Mouse (Mus musculus): ENCODE results near the gene Ybx1. TPM values are rescaled to one million over a fixed set of nuclear protein-coding genes. Genes with fewer than 3 reads are reported as not detected.

The Ybx1 gene
- polyA plus RNA-seq (2015; fragmentation: Nextera tagmentation; extraction: Ambion mirVana) = 637 TPM in 2 replicates

- under 1% methylated on average over 61 of the region's 61 CpGs for WGBS
- Histone ChIP-seq H3K4me3 (peak within 1 kb of the TSS; percentile 85), H3K4me1 (peaks cover 25% of the 10 kb centered on the region), H3K36me3 (peaks cover 14% of the 10 kb centered on the region), H3K9ac (peak within 1 kb of the TSS; percentile 95), H3K9me3 (no peaks in the 10 kb centered on the region), H3K27ac (peak within 1 kb of the TSS; percentile 86), H3K4me2 (replicated peaks) (peak within 1 kb of the TSS; percentile 74), H3K27me3 (no peaks in the 10 kb centered on the region)
- peak; percentile 99 for ATAC-seq (ENCODE audit: low FRiP score, low read depth)
Observed at GRCm38 (mm10) chr4:119294415-119295133, at the start of gene Ybx1. Gene Ybx1, minus strand, starts transcription at chr4:119294604.

GRCm38 (mm10) chr4:119338861-119339361 lies 44.5 kb upstream of the Ybx1 start:
- Histone ChIP-seq H3K27me3 (no peaks in the 10 kb centered on the region), H3K27ac (no peak overlapping the region), H3K4me2 (replicated peaks) (peak overlapping the region; percentile 46), H3K36me3 (no peaks in the 10 kb centered on the region), H3K4me1 (peaks cover 6% of the 10 kb centered on the region; the same call in 1 of the 2 replicates), H3K9ac (no peak overlapping the region), H3K9me3 (no peaks in the 10 kb centered on the region), H3K4me3 (no peak overlapping the region)
- peak; percentile 64; the same call in 1 of the 2 replicates for ATAC-seq (ENCODE audit: low FRiP score, low read depth)
- 3% methylated on average over 10 of the region's 10 CpGs for WGBS

- Histone ChIP-seq H3K27ac (no peak overlapping the region), H3K4me1 (peaks cover 6% of the 10 kb centered on the region; the same call in 1 of the 2 replicates), H3K9ac (no peak overlapping the region), H3K4me3 (no peak overlapping the region), H3K4me2 (replicated peaks) (peak overlapping the region; percentile 46), H3K9me3 (no peaks in the 10 kb centered on the region), H3K27me3 (no peaks in the 10 kb centered on the region), H3K36me3 (no peaks in the 10 kb centered on the region)
- ATAC-seq (ENCODE audit: low FRiP score, low read depth) = no peak
- 64% methylated on average over 4 of the region's 4 CpGs for WGBS
Observed at GRCm38 (mm10) chr4:119338422-119338821, 44.0 kb upstream of the Ybx1 start.

GRCm38 (mm10) chr4:119333487-119333886 lies 39.1 kb upstream of the Ybx1 start:
- H3K36me3 ChIP-seq = no peaks in the 10 kb centered on the region
- no peak for ATAC-seq (ENCODE audit: low FRiP score, low read depth)
- no peak overlapping the region for H3K4me2 ChIP-seq (replicated peaks)
- no peak overlapping the region for H3K4me3 ChIP-seq
- WGBS = 84% methylated on average over 6 of the region's 6 CpGs
- no peak overlapping the region for H3K9ac ChIP-seq
- H3K27ac ChIP-seq = no peak overlapping the region
- H3K4me1 ChIP-seq = no peaks in the 10 kb centered on the region
- H3K9me3 ChIP-seq = no peaks in the 10 kb centered on the region
- H3K27me3 ChIP-seq = no peaks in the 10 kb centered on the region

GRCm38 (mm10) chr4:119320896-119321550 lies 26.6 kb upstream of the Ybx1 start:
- Histone ChIP-seq H3K36me3 (peaks cover 21% of the 10 kb centered on the region), H3K4me3 (peak overlapping the region; percentile 82), H3K9me3 (no peaks in the 10 kb centered on the region), H3K4me1 (peaks cover 16% of the 10 kb centered on the region), H3K9ac (peak overlapping the region; percentile 71), H3K27ac (peak overlapping the region; percentile 83), H3K4me2 (replicated peaks) (peak overlapping the region; percentile 99), H3K27me3 (no peaks in the 10 kb centered on the region)
- ATAC-seq (ENCODE audit: low FRiP score, low read depth) = peak; percentile 72
- WGBS = 33% methylated on average over 10 of the region's 10 CpGs

GRCm38 (mm10) chr4:119320131-119320830 lies 25.9 kb upstream of the Ybx1 start, which contains the start of gene Ppih:
Gene Ppih, minus strand, starts transcription at chr4:119320546.
- WGBS = under 1% methylated on average over 44 of the region's 44 CpGs
- Histone ChIP-seq H3K27ac (peak within 1 kb of the TSS; percentile 83), H3K36me3 (peaks cover 29% of the 10 kb centered on the region), H3K27me3 (no peaks in the 10 kb centered on the region), H3K4me1 (peaks cover 16% of the 10 kb centered on the region), H3K4me3 (peak within 1 kb of the TSS; percentile 82), H3K9ac (peak within 1 kb of the TSS; percentile 72), H3K4me2 (replicated peaks) (peak within 1 kb of the TSS; percentile 99), H3K9me3 (no peaks in the 10 kb centered on the region)
- ATAC-seq (ENCODE audit: low FRiP score, low read depth) = peak; percentile 98

- no peak overlapping the region for H3K4me3 ChIP-seq
- no peaks in the 10 kb centered on the region for H3K9me3 ChIP-seq
- no peak overlapping the region for H3K27ac ChIP-seq
- peaks cover 80% of the 10 kb centered on the region for H3K36me3 ChIP-seq
- H3K4me2 ChIP-seq (replicated peaks) = no peak overlapping the region
- ATAC-seq (ENCODE audit: low FRiP score, low read depth) = no peak
- WGBS = 77% methylated on average over 1 of the region's 1 CpGs
- no peaks in the 10 kb centered on the region for H3K4me1 ChIP-seq
- H3K27me3 ChIP-seq = no peaks in the 10 kb centered on the region
- H3K9ac ChIP-seq = no peak overlapping the region
Observed at GRCm38 (mm10) chr4:119313756-119314155, 19.4 kb upstream of the Ybx1 start.

GRCm38 (mm10) chr4:119305418-119305817 lies 11.0 kb upstream of the Ybx1 start:
- no peak overlapping the region for H3K4me3 ChIP-seq
- H3K27ac ChIP-seq = no peak overlapping the region

GRCm38 (mm10) chr4:119303291-119303690 lies 8.9 kb upstream of the Ybx1 start:
- Histone ChIP-seq H3K9me3 (no peaks in the 10 kb centered on the region), H3K4me3 (no peak overlapping the region), H3K9ac (no peak overlapping the region), H3K4me2 (replicated peaks) (no peak overlapping the region), H3K36me3 (peaks cover 23% of the 10 kb centered on the region), H3K27me3 (no peaks in the 10 kb centered on the region), H3K4me1 (no peaks in the 10 kb centered on the region), H3K27ac (no peak overlapping the region)
- 94% methylated on average over 8 of the region's 8 CpGs for WGBS
- no peak for ATAC-seq (ENCODE audit: low FRiP score, low read depth)

More at GRCm38 (mm10) chr4:119305418-119305817, 11.0 kb upstream of the Ybx1 start:
- Histone ChIP-seq H3K4me1 (no peaks in the 10 kb centered on the region), H3K9ac (no peak overlapping the region), H3K4me2 (replicated peaks) (no peak overlapping the region), H3K36me3 (peaks cover 38% of the 10 kb centered on the region), H3K9me3 (no peaks in the 10 kb centered on the region), H3K27me3 (no peaks in the 10 kb centered on the region)
- WGBS = 77% methylated on average over 5 of the region's 5 CpGs
- ATAC-seq (ENCODE audit: low FRiP score, low read depth) = no peak

GRCm38 (mm10) chr4:119301777-119302176 lies 7.4 kb upstream of the Ybx1 start:
- no peak for ATAC-seq (ENCODE audit: low FRiP score, low read depth)
- Histone ChIP-seq H3K36me3 (peaks cover 7% of the 10 kb centered on the region), H3K4me2 (replicated peaks) (no peak overlapping the region), H3K27me3 (no peaks in the 10 kb centered on the region), H3K27ac (no peak overlapping the region), H3K4me3 (no peak overlapping the region), H3K9me3 (no peaks in the 10 kb centered on the region), H3K9ac (no peak overlapping the region), H3K4me1 (no peaks in the 10 kb centered on the region)
- 91% methylated on average over 3 of the region's 3 CpGs for WGBS

GRCm38 (mm10) chr4:119300761-119301160 lies 6.4 kb upstream of the Ybx1 start:
- no peak for ATAC-seq (ENCODE audit: low FRiP score, low read depth)
- Histone ChIP-seq H3K4me1 (no peaks in the 10 kb centered on the region; the same call in 1 of the 2 replicates), H3K27me3 (no peaks in the 10 kb centered on the region), H3K9me3 (no peaks in the 10 kb centered on the region), H3K9ac (no peak overlapping the region), H3K4me2 (replicated peaks) (no peak overlapping the region), H3K36me3 (peaks cover 4% of the 10 kb centered on the region; the same call in 1 of the 2 replicates), H3K4me3 (no peak overlapping the region), H3K27ac (no peak overlapping the region)
- 91% methylated on average over 3 of the region's 3 CpGs for WGBS

GRCm38 (mm10) chr4:119297361-119297760 lies 3.0 kb upstream of the Ybx1 start:
- H3K9me3 ChIP-seq = no peaks in the 10 kb centered on the region
- H3K36me3 ChIP-seq = peaks cover 4% of the 10 kb centered on the region; the same call in 1 of the 2 replicates
- no peak overlapping the region for H3K4me3 ChIP-seq
- H3K27ac ChIP-seq = no peak overlapping the region
- ATAC-seq (ENCODE audit: low FRiP score, low read depth) = no peak
- H3K4me2 ChIP-seq (replicated peaks) = no peak overlapping the region
- no peak overlapping the region for H3K9ac ChIP-seq
- 49% methylated on average over 2 of the region's 2 CpGs for WGBS
- H3K4me1 ChIP-seq = peaks cover 11% of the 10 kb centered on the region
- H3K27me3 ChIP-seq = no peaks in the 10 kb centered on the region

Data from limb, embryonic 13.5 days (tissue).